Mouse (Mus musculus) olfactory bulb, adult 2 months (tissue): ENCODE measurements around the gene Slc25a41. TPM values are rescaled to one million over a fixed set of nuclear protein-coding genes. Genes with fewer than 3 reads are reported as not detected.

Experiments used
- H3K27ac ChIP-seq: fragments of 200-500 bp; 2 replicates; pipeline ENCODE4 v1.5.1; 2012; ENCODE audit warnings: low read depth, low read length; ENCODE audit not compliant: insufficient read depth
- H3K4me1 ChIP-seq: fragments of 200-500 bp; 2 replicates; pipeline ENCODE4 v1.6.1; 2012; ENCODE audit warnings: low read length; ENCODE audit not compliant: control insufficient read depth, insufficient read depth
- H3K4me3 ChIP-seq: fragments of 200-500 bp; 2 replicates; pipeline ENCODE4 v1.5.1; 2012; ENCODE audit warnings: mild to moderate bottlenecking, low read depth, low read length, moderate library complexity; ENCODE audit not compliant: insufficient read depth
- CTCF ChIP-seq: fragments of 200-500 bp; IDR thresholded peaks from 2 replicates; pipeline ENCODE4 v1.5.1; 2012; ENCODE audit warnings: low read depth, mild to moderate bottlenecking, low read length, moderate library complexity; ENCODE audit not compliant: insufficient read depth
- POLR2A ChIP-seq: fragments of 200-500 bp; IDR thresholded peaks from 2 replicates; pipeline ENCODE4 v1.6.1; 2012; ENCODE audit warnings: mild to moderate bottlenecking, low read depth, low read length, moderate library complexity; ENCODE audit not compliant: insufficient read depth
- WGBS: fragments of 180-500 bp; shearing (Covaris S2); methylation state at CpG from one replicate; pipeline ENCODE4 v1.1.7; 2018; 5-methylcytosine and 5-hydroxymethylcytosine counted together
- polyA plus RNA-seq: library from polyadenylated mRNA; stranded (reverse); fragments of >200 nt; gene quantifications from 2 replicates; pipeline ENCODE4 v1.2.4, GENCODE M21; 2012; ENCODE audit warnings: low replicate concordance; ENCODE audit not compliant: missing spikeins, insufficient read depth, insufficient read length

Gene Slc25a41
- polyA plus RNA-seq, 1 experiment, result not detected

- Histone ChIP-seq H3K4me3 (peak overlapping the region; percentile 71), H3K4me1 (peaks cover 12% of the 10 kb centered on the region), H3K27ac (peak overlapping the region; percentile 46; the same call in 1 of the 2 replicates)
- WGBS, result 1% methylated on average over 25 of the region's 25 CpGs
- TF ChIP-seq POLR2A (no peak; the same call in 1 of the 2 replicates), CTCF (no peak)
Observed at GRCm38 (mm10) chr17:56989467-56990114, 51.9 kb downstream of the Slc25a41 start.

- no peak overlapping the region for H3K27ac ChIP-seq
- H3K4me3 ChIP-seq, result no peak overlapping the region
- 66% methylated on average over 7 of the region's 7 CpGs for WGBS
- peaks cover 12% of the 10 kb centered on the region for H3K4me1 ChIP-seq
- TF ChIP-seq CTCF (no peak), POLR2A (no peak)
Observed at GRCm38 (mm10) chr17:56988921-56989430, 52.5 kb downstream of the Slc25a41 start.

GRCm38 (mm10) chr17:56988441-56988840, 53.0 kb downstream of the Slc25a41 start:
- H3K27ac ChIP-seq, result no peak overlapping the region
- peaks cover 12% of the 10 kb centered on the region for H3K4me1 ChIP-seq
- no peak for TF ChIP-seq CTCF
- TF ChIP-seq POLR2A, result no peak
- WGBS, result 87% methylated on average over 7 of the region's 7 CpGs
- no peak overlapping the region for H3K4me3 ChIP-seq

DNA sequence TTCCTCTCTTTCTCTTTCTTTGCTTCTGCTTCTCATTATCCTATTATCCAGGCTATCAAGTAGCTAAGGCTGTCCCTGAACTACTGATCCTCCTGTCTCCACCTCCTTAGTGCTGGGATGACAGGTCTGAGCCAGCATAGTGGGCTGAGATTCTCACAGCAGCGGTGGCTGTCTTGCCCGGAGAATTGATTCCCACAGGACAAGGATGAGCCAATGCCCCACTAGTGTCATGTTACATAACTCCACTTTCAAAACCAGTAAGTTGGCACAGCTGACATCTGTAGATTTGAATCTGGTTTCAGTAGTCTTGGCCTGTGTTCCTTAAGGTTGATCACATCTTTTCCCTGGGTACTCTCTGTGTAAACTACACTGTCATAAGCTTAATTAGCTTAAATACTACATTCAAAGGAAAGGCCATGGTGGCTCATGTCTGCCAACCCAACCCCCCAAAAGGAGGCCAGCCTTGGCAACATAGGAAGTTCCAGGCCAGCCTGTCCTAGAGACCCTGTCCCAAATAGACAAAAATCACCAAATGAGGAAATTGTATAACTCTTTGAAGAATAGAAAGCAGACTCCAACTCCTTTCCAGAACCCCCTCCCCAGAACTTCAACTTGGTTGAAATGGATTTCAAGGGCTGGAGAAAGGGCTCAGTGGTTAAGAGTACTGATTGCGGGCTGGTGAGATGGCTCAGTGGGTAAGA, 55.2 kb downstream of the Slc25a41 start:
- no peak for TF ChIP-seq POLR2A
- no peak for TF ChIP-seq CTCF
- no peak overlapping the region for H3K27ac ChIP-seq
- H3K4me1 ChIP-seq, result peaks cover 5% of the 10 kb centered on the region
- 80% methylated on average over 3 of the region's 3 CpGs for WGBS
- no peak overlapping the region for H3K4me3 ChIP-seq

GRCm38 (mm10) chr17:56985656-56986055, 55.8 kb downstream of the Slc25a41 start:
- no peak overlapping the region for H3K4me3 ChIP-seq
- no peaks in the 10 kb centered on the region for H3K4me1 ChIP-seq
- TF ChIP-seq POLR2A (no peak), CTCF (no peak)
- 75% methylated on average over 3 of the region's 3 CpGs for WGBS
- no peak overlapping the region for H3K27ac ChIP-seq

DNA sequence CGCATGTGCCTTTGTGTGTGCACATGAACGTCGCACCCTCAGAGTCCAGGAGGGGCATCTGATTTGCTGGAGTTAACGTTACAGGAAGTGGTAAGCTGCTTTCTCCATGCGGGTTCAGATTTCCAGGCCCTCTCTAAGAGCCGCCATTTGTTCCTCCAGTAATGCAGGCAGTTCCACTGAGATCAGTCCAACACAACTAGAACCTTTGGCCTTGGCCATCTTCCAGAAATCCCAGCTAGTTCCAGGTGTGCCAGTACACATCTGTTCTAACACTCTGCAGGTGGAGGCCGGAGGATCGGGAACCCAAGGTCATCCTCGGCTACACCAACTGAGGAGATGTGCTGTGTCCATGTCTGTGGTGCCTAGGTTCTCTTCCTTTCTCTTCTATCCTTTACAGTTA, 56.6 kb downstream of the Slc25a41 start:
- no peak overlapping the region for H3K27ac ChIP-seq
- H3K4me1 ChIP-seq, result no peaks in the 10 kb centered on the region
- H3K4me3 ChIP-seq, result no peak overlapping the region
- 86% methylated on average over 9 of the region's 9 CpGs for WGBS
- TF ChIP-seq POLR2A, result no peak
- TF ChIP-seq CTCF, result no peak

Other genes starting within 250 kb of the Slc25a41 start
- not detected in 2 replicates for gene Rfx2, start 210.6 kb downstream of the Slc25a41 start, polyA plus RNA-seq
- not detected in 2 replicates for gene Acsbg2, start 167.2 kb downstream of the Slc25a41 start, polyA plus RNA-seq
- gene 1700061G19Rik, start 166.2 kb downstream of the Slc25a41 start, polyA plus RNA-seq, result not detected in 2 replicates
- not detected in 2 replicates for gene Mllt1, start 106.2 kb downstream of the Slc25a41 start, polyA plus RNA-seq
- gene Acer1, start 59.5 kb downstream of the Slc25a41 start, polyA plus RNA-seq, result not detected in 2 replicates
- gene Clpp, start 51.3 kb downstream of the Slc25a41 start, polyA plus RNA-seq, result not detected in 2 replicates
- not detected in 2 replicates for gene Alkbh7, start 44.3 kb downstream of the Slc25a41 start, polyA plus RNA-seq
- gene Pspn, start 41.6 kb downstream of the Slc25a41 start, polyA plus RNA-seq, result not detected in 2 replicates
- not detected in 2 replicates for gene Gtf2f1, start 30.4 kb downstream of the Slc25a41 start, polyA plus RNA-seq
- not detected in 2 replicates for gene Gm17949, start 30.2 kb downstream of the Slc25a41 start, polyA plus RNA-seq
- 183 TPM in 1 of 2 replicates, not detected in the other for gene Khsrp, start 10.1 kb downstream of the Slc25a41 start, polyA plus RNA-seq
- gene Crb3, start 17.5 kb upstream of the Slc25a41 start, polyA plus RNA-seq, result not detected in 2 replicates
- gene Slc25a23, start 18.2 kb upstream of the Slc25a41 start, polyA plus RNA-seq, result 526 and 583 TPM in 2 replicates
- not detected in 2 replicates for gene Dennd1c, start 36.9 kb upstream of the Slc25a41 start, polyA plus RNA-seq
- 276 TPM in 1 of 2 replicates, not detected in the other for gene Tubb4a, start 46.1 kb upstream of the Slc25a41 start, polyA plus RNA-seq
- not detected in 2 replicates for gene Tnfsf9, start 63.7 kb upstream of the Slc25a41 start, polyA plus RNA-seq
- not detected in 2 replicates for gene Cd70, start 108.1 kb upstream of the Slc25a41 start, polyA plus RNA-seq
- not detected in 2 replicates for gene Tnfsf14, start 152.5 kb upstream of the Slc25a41 start, polyA plus RNA-seq
- not detected in 2 replicates for gene C3, start 186.5 kb upstream of the Slc25a41 start, polyA plus RNA-seq
- not detected in 2 replicates for gene Gpr108, start 206.8 kb upstream of the Slc25a41 start, polyA plus RNA-seq
- not detected in 2 replicates for gene Trip10, start 207.8 kb upstream of the Slc25a41 start, polyA plus RNA-seq
- 215 TPM in 1 of 2 replicates, not detected in the other for gene Vav1, start 237.4 kb upstream of the Slc25a41 start, polyA plus RNA-seq